Mouse (Mus musculus): Measurements from ENCODE around the gene Vrk3.

GRCm38 (mm10) chr7:44705086-44705485 lies 43.1 kb upstream of the Vrk3 start:
- TF ChIP-seq POLR2A (IDR thresholded peaks at IDR 0.05; ENCODE audit: low read depth, low read length) (no peak), CTCF (conservative IDR thresholded peaks at IDR 0.05; ENCODE audit: insufficient read depth, insufficient read length, low read depth, low read length) (no peak)
